Mouse (Mus musculus) testis, adult 2 months (tissue): ENCODE data around the gene Sec61b. TPM values are rescaled to one million over a fixed set of nuclear protein-coding genes. Genes with fewer than 3 reads are reported as not detected.

ENCODE experiments used
- H3K27ac ChIP-seq: fragments of 200-500 bp; 2 replicates; pipeline ENCODE4 v1.5.1; 2012; ENCODE audit warnings: low read depth, low read length; ENCODE audit not compliant: control insufficient read depth, insufficient read depth
- H3K27me3 ChIP-seq: fragments of 200-500 bp; 2 replicates; pipeline ENCODE4 v1.6.1; 2012; ENCODE audit warnings: mild to moderate bottlenecking, low read length, moderate library complexity; ENCODE audit not compliant: control insufficient read depth, insufficient read depth
- H3K36me3 ChIP-seq: fragments of 200-500 bp; 2 replicates; pipeline ENCODE4 v1.6.1; 2012; ENCODE audit warnings: mild to moderate bottlenecking, low read length; ENCODE audit not compliant: control insufficient read depth, insufficient read depth
- H3K4me1 ChIP-seq: fragments of 200-500 bp; 2 replicates; pipeline ENCODE4 v1.6.1; 2012; ENCODE audit warnings: low read length; ENCODE audit not compliant: control insufficient read depth, insufficient read depth
- H3K4me3 ChIP-seq: fragments of 200-500 bp; 2 replicates; pipeline ENCODE4 v1.5.1; 2012; ENCODE audit warnings: low read depth, mild to moderate bottlenecking, low read length, moderate library complexity, mixed read lengths; ENCODE audit not compliant: control insufficient read depth
- CTCF ChIP-seq: fragments of 200-500 bp; IDR thresholded peaks from 2 replicates; pipeline ENCODE4 v1.5.1; 2012; ENCODE audit warnings: low read depth, mild to moderate bottlenecking, inconsistent platforms, low read length, moderate library complexity; ENCODE audit not compliant: control insufficient read depth, insufficient read depth, insufficient replicate concordance
- POLR2A ChIP-seq: fragments of 200-500 bp; IDR thresholded peaks from 2 replicates; pipeline ENCODE4 v1.6.1; 2012; ENCODE audit warnings: low read depth, mild to moderate bottlenecking, inconsistent platforms, low read length, moderate library complexity; ENCODE audit not compliant: control insufficient read depth
- polyA plus RNA-seq: library from polyadenylated mRNA; depleted of rRNA; stranded (reverse); fragments of >200 nt; gene quantifications from 2 replicates; pipeline ENCODE4 v1.2.3, GENCODE M21; 2012; rRNA removed

Sec61b gene
- 43.6 and 57.8 TPM in 2 replicates for polyA plus RNA-seq

GRCm38 (mm10) chr4:47473968-47474729, at the start of gene Sec61b, which contains the start of gene Alg2:
Sec61b (plus strand) TSS chr4:47474658.
Alg2 (minus strand) TSS chr4:47474333.
- Histone ChIP-seq H3K27ac (peak within 1 kb of the TSS; percentile 88), H3K4me3 (peak within 1 kb of the TSS; percentile 97), H3K36me3 (no peaks in the 10 kb centered on the region), H3K4me1 (peaks cover 5% of the 10 kb centered on the region), H3K27me3 (no peaks in the 10 kb centered on the region)
- TF ChIP-seq CTCF = no peak
- peak; percentile 74 for TF ChIP-seq POLR2A

GRCm38 (mm10) chr4:47425247-47425830, 49.1 kb upstream of the Sec61b start:
- no peaks in the 10 kb centered on the region for H3K27me3 ChIP-seq

GRCm38 (mm10) chr4:47427606-47428005, 46.9 kb upstream of the Sec61b start:
- Histone ChIP-seq H3K4me1 (peaks cover 2% of the 10 kb centered on the region), H3K4me3 (no peak overlapping the region), H3K27ac (no peak overlapping the region), H3K36me3 (no peaks in the 10 kb centered on the region), H3K27me3 (no peaks in the 10 kb centered on the region)
- TF ChIP-seq POLR2A (no peak), CTCF (no peak)

More at GRCm38 (mm10) chr4:47425247-47425830, 49.1 kb upstream of the Sec61b start:
- TF ChIP-seq CTCF = no peak
- no peak overlapping the region for H3K4me3 ChIP-seq
- no peaks in the 10 kb centered on the region for H3K36me3 ChIP-seq
- no peak overlapping the region for H3K27ac ChIP-seq
- H3K4me1 ChIP-seq = peaks cover 2% of the 10 kb centered on the region

GRCm38 (mm10) chr4:47430557-47430956, 43.9 kb upstream of the Sec61b start:
- Histone ChIP-seq H3K4me1 (no peaks in the 10 kb centered on the region; the same call in none of the 2 replicates), H3K27me3 (no peaks in the 10 kb centered on the region), H3K4me3 (no peak overlapping the region), H3K36me3 (no peaks in the 10 kb centered on the region), H3K27ac (no peak overlapping the region)
- TF ChIP-seq CTCF (no peak), POLR2A (no peak)

- no peak for TF ChIP-seq CTCF
- no peak for TF ChIP-seq POLR2A
- Histone ChIP-seq H3K4me1 (no peaks in the 10 kb centered on the region; the same call in none of the 2 replicates), H3K27me3 (no peaks in the 10 kb centered on the region), H3K27ac (no peak overlapping the region), H3K4me3 (no peak overlapping the region), H3K36me3 (no peaks in the 10 kb centered on the region)
Measured at GRCm38 (mm10) chr4:47431081-47431480, 43.4 kb upstream of the Sec61b start.

- TF ChIP-seq CTCF = no peak
- no peak for TF ChIP-seq POLR2A
- Histone ChIP-seq H3K36me3 (no peaks in the 10 kb centered on the region), H3K27me3 (no peaks in the 10 kb centered on the region), H3K4me1 (peaks cover 3% of the 10 kb centered on the region), H3K4me3 (no peak overlapping the region), H3K27ac (no peak overlapping the region)
Measured at GRCm38 (mm10) chr4:47432766-47433165, 41.7 kb upstream of the Sec61b start.

GRCm38 (mm10) chr4:47435131-47435530, 39.3 kb upstream of the Sec61b start:
- no peak for TF ChIP-seq POLR2A
- no peak for TF ChIP-seq CTCF
- Histone ChIP-seq H3K27ac (no peak overlapping the region), H3K4me1 (peaks cover 8% of the 10 kb centered on the region), H3K4me3 (no peak overlapping the region), H3K27me3 (no peaks in the 10 kb centered on the region), H3K36me3 (no peaks in the 10 kb centered on the region)
